Mouse (Mus musculus) common myeloid progenitor, adult 5-6 weeks (primary cell): ENCODE results near the gene Fbln2. TPM values are rescaled to one million over a fixed set of nuclear protein-coding genes. Genes with fewer than 3 reads are reported as not detected.

ENCODE experiments used
- ATAC-seq: replicated peaks from 2 replicates; pipeline ENCODE4 v1.8.0; 2016; ENCODE audit warnings: low read depth, mild to moderate bottlenecking, moderate TSS enrichment, inconsistent platforms; ENCODE audit not compliant: poor library complexity, severe bottlenecking
- total RNA-seq: library from RNA; stranded (forward); fragments of 200-1000, 187-1606 nt; gene quantifications from 2 replicates; pipeline ENCODE4 v1.2.3, GENCODE M21; 2017

Gene Fbln2
- total RNA-seq, 1 experiment from 2014 or later = not detected

DNA sequence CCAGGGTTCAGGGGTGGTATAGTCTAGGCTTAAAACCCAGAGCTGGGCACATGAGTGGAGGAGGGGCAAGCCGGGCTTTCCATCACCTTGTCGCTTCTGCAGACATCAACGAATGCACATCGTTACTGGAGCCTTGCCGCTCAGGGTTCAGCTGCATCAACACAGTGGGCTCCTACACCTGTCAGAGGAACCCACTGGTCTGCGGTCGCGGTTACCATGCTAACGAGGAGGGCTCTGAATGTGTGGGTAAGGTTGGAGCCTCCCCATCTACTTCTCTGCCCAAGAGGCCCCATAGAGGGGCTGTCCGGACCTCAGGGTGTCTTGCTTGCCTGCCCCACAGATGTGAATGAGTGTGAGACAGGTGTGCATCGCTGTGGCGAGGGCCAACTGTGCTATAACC lies 53.4 kb downstream of the Fbln2 start:
- no peak for ATAC-seq

DNA sequence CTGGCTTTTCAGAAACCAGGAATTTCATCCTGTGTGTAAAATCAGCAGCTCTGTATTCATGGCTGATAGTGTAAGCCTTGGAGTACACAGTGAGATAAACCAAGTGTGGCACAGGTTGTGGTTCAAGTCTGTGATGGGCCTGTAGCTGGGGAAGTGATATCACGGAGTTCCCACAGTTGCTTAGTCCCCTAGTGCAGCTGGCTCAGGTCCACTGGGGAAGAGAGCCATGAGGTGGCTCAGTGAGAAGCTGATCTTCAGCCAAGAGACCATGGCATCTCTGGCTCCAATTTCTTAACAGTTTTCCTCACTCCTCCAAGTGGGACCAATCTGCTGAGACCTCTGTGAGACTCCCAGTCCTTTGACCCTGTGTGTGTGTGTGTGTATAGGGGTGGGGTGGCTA lies 54.4 kb downstream of the Fbln2 start:
- ATAC-seq = no peak

DNA sequence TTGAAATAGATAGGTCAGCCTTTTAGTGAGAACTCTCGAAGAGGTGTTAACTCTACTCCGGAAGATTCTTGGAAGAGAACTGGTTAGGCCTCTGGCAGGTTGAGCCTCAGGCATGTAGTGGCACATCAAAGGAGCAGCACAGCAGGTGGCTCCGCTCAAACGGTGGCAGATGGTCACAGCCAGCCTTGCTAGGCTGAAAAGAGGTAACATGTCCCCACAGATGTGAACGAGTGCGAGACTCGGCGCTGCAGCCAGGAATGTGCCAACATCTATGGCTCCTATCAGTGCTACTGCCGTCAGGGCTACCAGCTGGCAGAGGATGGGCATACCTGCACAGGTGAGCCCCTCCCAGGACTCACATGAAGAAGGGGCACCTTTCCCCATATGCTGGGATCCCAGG lies 56.1 kb downstream of the Fbln2 start:
- ATAC-seq = no peak

DNA sequence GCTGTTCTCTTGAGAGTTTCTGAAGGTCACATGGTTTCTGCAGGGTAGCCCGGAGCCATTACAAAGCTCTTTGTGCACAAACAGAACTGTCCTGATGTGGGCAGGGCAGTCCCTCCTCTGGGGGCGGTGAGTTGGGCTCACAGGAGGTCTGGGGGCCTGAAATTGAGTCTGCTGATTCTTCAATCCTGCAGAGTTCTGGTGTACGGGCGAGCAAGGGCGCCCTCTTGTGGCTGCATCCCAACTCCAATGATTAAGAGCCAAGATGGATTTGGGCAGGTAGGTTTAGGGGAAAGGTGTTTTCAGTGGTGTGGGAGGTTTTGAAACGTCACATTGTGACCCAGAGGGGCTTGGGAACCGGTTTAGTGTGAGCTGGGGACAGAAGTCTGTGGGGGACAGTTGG lies 65.3 kb downstream of the Fbln2 start:
- peak; percentile 24; the same call in 1 of the 2 replicates for ATAC-seq

DNA sequence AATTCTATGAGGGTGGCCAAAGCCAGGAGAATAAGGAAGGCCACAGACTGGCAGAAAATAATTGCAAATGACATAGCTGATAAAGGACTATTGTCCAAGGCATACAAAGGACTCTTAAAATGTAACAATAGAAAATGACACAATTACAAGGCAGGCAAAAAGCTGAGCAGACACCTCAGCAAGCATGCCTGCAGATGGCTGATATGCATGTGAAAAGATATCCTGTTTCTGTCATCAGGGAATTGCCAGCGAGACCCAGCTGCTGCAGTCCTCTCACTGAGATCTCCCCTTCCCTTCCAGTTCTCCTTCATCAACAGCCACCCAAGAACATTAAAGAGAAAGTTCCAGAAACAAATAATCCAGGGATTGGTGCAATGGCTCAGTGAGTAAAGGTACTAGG lies 66.0 kb downstream of the Fbln2 start:
- no peak for ATAC-seq

DNA sequence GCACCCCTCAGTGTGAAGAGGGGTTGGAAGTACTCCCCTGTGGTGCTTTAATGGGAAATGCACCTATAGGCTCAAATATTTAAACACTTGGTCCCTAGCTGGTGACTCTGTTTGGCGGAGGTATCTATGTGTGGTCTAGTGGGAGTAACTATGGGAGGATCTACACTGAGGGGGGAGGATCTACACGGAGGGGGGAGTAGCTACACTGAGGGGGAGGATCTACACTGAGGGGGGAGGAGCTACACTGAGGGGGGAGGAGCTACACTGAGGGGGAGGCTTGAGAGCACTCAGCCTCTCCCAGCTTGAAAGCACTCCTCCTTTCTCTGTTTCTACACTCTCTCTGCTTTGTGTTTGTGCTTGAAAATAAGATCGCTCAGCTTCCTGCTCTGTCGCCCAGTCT lies 67.2 kb downstream of the Fbln2 start:
- peak; percentile 36 for ATAC-seq

DNA sequence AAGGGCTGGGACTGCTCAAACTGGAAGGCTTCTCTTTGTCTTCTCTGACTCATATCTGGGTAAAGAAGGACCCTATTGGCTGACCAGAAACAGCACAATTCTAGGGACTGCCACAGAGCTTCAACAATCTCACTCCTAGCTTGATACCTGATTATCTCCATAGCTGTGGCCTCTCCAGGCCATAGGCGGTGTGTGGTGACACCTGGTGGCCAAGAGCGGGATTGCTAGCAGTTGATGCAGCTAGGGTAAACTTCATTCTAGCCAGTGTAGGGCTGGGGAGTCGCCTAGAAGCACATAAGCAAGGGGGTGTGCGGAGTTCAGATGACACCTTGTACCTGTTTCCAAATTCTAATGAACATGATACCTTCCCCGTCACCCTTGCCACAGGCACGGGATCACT lies 69.0 kb downstream of the Fbln2 start:
- ATAC-seq = peak; percentile 80

DNA sequence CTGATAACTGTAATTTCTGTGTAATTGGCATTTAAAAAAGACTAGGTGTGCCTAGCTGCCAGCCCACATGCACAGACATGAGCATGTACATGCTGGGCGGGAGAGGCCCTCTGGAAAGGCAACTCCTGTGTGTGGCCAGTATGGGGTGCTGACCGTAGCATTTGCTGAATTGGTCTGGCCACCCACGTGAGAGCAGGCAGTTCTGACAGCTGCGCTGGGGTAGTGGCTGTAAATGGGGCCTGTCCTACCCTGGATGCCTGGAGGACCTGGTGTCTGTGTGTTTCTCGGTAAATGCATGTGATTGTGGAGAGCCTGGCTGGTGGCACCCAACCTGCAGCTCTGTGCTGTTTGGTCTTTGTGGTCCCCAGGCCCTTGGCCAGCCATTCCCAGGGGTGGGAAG lies 69.5 kb downstream of the Fbln2 start:
- ATAC-seq = no peak

DNA sequence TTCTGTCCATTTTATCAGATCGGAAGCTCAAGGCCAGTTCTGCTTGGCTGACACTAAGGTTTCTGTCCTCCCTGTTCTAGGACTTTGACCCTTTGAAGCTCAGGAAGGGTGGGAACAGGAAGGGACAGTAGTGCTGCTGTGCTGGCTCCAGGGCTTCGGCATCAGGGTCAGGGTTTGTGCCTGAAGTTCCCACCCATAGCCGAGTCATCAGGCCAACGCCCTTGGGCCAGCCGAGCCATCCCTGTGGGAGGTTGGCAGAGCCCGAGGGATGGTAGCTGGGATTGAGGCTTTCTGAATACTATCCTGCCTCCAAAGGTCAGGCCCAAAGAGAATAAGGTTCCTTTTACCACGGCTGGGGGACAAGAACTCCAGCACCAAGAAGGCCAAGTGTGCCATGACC lies 70.8 kb downstream of the Fbln2 start:
- ATAC-seq = no peak

DNA sequence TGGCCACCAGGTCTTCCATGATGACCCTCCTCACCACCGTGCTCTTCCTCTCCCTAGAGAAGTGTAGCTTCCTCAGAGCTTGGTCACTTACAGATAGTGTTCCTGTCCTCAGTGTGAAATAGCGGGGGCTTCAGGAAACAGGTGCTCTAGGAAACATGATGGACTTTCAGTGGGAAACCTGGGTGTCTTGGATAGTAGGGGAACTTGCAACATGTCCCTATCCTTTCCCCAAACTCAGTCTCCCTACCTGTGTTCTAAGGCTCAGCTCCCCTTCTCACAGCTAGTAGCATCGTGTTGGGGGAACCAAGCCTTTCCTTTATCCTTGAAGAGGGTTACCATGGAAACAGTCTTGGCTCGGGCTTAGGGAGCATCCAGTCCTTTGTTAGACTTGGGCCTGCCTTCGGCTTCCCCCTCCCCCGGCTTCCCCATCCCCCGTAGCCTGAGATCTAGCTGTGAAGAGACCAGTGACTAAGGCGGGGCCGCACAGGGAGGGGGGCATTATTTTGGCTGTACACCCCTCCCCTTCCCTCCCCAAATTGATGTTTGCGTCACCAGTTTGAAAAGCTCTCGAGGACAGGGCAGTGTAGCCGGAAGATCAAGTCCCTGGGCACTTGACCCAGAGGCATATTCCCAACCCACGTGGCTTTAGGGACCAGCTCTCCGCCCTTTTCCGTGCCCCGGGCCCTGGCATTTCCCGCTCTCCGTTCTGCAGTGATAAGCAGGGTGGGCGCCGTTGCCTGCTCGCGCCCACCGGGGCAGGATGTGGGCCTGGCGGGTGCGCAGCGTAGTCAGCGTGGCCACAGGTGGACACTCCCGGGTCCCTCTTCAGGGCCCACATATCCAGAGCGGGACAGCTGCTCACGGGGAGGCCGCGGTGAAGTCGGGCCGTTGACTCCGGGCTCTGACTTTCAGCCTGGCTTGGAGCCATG lies 72.5 kb downstream of the Fbln2 start:
- no peak for ATAC-seq

DNA sequence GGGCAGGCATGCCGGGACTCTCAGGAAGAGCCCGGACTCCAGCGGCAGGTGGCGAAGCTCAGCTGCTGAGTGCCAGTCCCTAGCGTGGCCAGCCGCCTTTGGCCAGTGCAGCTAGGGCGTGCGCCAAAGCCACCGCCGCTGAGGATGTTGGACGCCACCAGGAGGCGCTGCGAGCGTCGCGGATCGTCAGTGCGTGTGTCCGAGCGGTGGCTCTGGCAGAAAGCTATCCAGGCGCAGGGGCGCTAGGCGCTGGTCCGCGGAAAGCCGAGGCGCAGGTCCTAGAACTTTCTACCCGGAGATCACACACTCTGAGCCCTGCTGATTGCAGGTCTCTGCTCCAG lies 73.2 kb downstream of the Fbln2 start:
- peak; percentile 53; the same call in 1 of the 2 replicates for ATAC-seq

DNA sequence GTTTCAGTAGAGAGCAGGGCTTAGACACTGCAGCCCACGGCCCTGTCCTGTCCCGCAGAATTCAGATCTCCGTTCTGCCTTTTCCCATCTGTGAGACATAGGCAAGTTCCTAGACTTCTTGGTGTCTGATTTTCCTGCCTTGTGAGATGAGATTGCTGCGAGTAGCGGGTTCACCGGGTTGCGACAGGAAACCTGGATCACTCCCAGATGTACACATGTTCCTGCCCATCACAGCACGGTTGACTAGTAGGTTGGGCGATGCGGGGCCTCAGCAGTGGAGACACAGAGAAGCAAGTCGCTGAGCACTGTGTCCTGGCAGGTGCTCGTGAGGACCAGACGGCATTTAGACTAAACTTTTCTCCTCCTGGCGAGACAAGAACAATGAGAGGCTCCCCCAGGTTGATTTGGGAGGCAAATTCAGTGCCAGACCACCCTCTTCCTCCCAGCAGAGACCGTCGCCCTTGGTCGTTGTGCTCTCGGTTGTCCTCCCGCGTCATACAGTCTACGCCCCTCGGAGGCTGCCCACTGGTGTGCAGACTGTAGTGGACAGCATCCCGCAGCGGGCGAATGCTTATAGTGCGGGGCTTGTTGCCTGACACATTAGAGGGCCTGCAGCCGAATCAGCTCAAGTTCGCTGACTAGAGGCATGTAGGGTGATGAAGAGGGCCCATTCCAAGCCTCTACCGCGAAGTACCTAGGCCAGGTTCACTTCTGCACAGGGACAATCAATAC lies 73.7 kb downstream of the Fbln2 start:
- ATAC-seq = no peak

DNA sequence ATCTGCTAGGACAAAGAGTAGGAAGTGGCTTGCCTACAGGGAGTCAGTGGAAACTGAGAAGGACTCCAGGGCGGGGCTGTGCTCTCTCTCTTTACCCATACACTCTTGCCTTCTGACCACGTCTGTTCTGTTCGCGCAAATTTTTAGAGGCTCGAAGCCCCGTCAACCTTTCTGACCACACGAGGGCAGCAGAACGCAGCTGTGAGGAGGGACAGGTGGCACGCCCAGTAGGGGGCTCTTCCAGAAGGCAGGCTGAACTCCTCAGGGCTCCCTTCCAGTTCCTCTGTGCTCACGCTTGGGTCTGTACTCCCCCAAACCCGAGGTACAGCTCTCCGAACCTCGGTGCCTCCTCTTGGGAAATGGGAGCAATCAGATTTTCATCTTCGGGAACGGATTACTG lies 74.4 kb downstream of the Fbln2 start:
- peak; percentile 91 for ATAC-seq

DNA sequence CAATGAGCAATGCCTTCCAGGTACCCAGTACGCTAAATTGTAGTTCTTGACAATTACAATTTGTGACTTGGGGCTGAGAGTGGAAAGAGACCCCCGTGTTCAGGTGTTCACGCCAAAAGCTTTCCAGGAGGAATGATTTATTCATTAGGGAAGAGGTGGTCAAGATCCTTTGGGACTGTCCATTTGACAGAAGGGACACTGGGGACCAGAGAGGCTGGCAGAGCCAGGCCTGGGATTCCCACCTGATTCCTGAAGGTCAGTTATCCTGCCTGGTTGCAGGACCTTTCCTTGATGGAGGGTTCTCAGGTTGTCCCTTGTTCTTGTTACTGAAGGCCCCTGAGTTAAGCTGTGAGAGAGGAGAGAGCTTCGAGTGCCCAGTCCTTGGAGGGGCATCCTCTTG lies 74.9 kb downstream of the Fbln2 start:
- ATAC-seq = no peak

DNA sequence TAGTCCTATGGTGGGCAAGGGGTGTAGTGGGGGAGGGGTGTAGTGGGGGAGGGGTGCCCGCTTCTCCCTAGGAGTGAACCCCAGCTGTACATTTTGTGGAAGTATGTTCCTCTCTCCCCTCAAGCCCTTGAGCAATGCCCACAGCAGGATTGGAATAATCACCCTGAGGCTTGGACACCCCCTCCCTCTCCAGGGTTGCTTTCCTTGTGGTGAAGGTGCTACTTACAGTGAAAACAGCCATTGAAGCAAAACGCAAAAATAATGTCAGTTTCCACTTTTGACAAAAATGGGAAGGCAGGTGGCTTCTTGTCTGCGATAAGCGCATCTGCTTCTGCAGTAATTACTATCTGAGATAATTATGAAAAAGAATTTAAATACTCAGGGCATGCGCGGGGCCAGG lies 75.4 kb downstream of the Fbln2 start:
- no peak for ATAC-seq

DNA sequence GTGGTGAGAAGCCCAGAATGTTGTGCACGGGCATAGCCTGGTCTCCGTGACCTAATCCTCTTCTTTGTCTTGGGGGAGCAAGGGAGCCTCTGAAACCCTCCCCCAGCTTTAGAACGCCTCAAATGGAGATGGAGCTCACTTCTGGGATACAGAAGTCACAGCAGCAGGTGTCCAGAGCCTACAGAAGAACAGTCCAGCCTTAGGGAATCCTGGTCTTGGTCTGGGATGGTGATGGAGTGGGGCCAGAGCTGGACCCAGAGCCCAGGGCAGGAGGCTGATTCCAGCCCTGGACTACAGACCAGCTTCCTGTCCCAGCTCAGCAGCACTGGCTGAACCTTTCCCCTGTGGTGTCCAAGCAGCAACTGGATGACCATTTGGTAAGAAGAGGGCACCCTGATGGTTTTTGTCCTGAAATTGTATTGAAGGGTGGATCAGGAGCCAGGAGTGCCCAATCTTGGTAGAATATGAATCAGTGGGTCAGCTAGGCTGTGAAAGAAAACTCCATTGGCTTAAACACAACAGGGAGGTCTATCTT lies 76.1 kb downstream of the Fbln2 start:
- ATAC-seq = no peak

DNA sequence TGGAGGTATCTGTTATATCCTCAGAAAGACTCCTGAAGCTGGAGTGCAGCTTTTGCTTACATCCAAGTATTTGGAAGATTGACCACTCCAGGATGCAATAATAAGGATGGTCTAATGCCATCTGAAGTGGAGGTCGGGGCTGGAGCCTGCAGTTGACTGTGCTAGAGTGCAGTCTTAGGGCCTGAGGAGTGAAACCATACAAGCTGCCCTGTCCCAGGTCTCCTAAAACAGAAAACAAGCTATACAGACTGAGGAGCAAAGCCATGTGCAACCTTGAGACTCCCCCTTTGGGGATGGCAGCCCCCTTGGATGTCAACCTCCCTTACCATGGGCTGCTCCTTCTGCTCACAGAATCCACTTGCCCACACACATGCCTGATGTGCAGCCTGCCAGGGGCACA lies 76.7 kb downstream of the Fbln2 start:
- ATAC-seq = no peak

DNA sequence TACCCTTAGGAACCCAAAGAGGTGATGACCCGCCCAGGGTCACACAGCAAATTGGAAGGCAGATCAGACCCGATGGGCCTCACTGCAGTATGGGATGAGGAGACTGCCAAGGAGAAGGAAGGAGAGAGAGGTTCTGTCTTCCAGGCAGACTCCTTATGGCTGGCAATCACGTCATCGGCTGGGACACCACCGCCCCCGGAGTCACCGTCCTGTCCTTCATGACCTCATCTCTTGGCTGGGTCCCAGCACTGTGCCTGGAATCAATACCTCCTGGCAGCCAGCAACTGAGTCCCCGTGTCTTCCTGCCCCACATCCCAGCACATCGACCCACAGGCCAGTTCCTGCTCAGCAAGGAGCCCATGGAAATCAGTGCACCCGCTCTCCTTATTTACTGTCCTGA lies 78.7 kb downstream of the Fbln2 start:
- no peak for ATAC-seq

DNA sequence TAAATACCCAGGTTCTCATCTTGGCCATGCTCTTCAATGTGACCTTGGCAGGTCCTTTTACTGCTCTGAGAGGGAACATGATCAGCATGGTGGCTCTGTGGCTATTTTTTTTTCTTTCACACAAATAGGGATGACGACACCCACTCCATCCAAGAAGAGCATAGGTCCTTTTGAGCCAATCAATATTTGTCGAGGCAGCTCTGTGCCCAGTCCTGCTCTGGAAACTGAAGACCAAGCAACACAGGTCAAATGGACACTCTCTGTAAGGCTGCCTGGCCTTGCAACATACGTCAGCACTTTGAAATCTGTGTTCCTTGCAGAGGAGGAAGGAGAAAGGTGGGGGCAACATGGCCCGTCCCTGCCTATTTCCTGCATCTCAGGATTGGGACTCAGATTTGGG lies 83.2 kb downstream of the Fbln2 start:
- ATAC-seq = no peak

DNA sequence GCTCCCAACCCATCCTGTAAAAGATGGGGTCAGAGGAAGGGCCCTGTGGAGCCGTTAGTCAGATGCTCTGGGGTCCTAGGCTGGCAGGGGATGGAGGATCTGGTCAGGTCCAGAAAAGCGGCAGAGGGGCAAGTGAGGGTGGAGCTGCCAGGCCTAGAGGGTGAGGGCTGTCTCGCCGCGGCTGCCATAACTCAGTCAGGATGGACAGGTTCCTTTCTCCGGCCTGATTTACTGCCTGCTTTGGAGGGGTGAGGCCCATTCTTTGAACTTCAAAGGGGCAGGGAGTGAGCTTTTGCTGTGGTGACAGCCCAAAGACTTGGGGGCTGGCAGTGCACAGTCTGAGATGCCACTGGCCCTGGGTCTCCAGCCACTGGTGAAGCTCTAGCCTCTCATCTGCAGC lies 86.6 kb downstream of the Fbln2 start:
- no peak for ATAC-seq

DNA sequence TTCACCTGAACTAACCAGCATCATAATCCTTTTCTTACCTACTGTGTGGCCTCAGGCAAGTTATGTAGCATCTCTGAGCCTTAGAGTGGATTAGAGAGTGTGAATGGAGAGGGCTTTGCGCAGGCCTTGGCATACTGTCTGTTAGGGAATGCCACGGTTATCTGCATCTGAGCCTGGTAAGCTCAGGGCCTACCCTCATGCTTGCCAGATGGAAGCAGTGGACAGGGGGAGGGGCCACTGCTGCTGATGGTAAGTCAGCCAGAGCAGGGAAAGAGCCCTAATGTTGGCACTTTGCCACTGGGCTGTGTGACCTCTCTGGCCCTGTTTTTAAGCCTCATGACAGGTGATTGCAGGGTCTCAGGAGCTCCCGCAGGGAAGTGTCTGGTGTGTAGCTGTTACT lies 87.8 kb downstream of the Fbln2 start:
- ATAC-seq = no peak
